16 mouse cellular contexts compared by ENCODE assay signal in genomic region chr1:23834819-23835218, GRCm38 (mm10).
DNase-seq lines count a peak whose midpoint lies in the region; ATAC-seq and TF ChIP-seq lines count a peak whose summit lies in the region.
"Had no signal": no experiment of that assay in that cellular context is flagged by ENCODE, and none has a peak within 500 bp of the region (broad histone marks: within the 10 kb centered on the region; RNA-seq: fewer than 3 reads in every experiment).

No protein-coding gene starts in this region.

- intact Hi-C loops in gastrocnemius, postnatal 14 days (cut with DNase I; ENCODE audit: low total_unique reads), result no loop called here

- H3K4me1 ChIP-seq in forebrain, embryonic 14.5 days (ENCODE audit: control insufficient read depth, insufficient read depth, low read length), result peaks cover 9% of the 10 kb centered on the region
- H3K4me1 ChIP-seq in forebrain, embryonic 12.5 days, result 0 out of 2 replicates have a peak, but pooled peaks cover 3% of the 10 kb centered on the region
- no peaks in the 10 kb centered on the region for H3K4me1 ChIP-seq in neural tube, embryonic 12.5 days
- H3K4me1 ChIP-seq in neural tube, embryonic 14.5 days (ENCODE audit: control insufficient read depth, insufficient read depth, low read length), result peaks cover 4% of the 10 kb centered on the region; the same call in 1 of the 2 replicates
- H3K4me1 ChIP-seq: embryonic facial prominence, embryonic 15.5 days had no signal

- WGBS in forebrain, embryonic 14.5 days, result 38% methylated on average over 9 of the region's 9 CpGs
- 71% methylated on average over 9 of the region's 9 CpGs for WGBS in forebrain, embryonic 12.5 days
- 56% methylated on average over 9 of the region's 9 CpGs for WGBS in neural tube, embryonic 12.5 days
- 42% methylated on average over 9 of the region's 9 CpGs for WGBS in neural tube, embryonic 14.5 days

- H3K36me3 ChIP-seq in forebrain, embryonic 14.5 days (ENCODE audit: control insufficient read depth, insufficient read depth, low read length), result no peaks in the 10 kb centered on the region
- no peaks in the 10 kb centered on the region for H3K36me3 ChIP-seq in forebrain, embryonic 12.5 days (replicated peaks)
- no peaks in the 10 kb centered on the region for H3K36me3 ChIP-seq in neural tube, embryonic 12.5 days
- no peaks in the 10 kb centered on the region for H3K36me3 ChIP-seq in neural tube, embryonic 14.5 days (ENCODE audit: control insufficient read depth, insufficient read depth, low read length)
- H3K36me3 ChIP-seq: embryonic facial prominence, embryonic 15.5 days had no signal

- H3K27ac ChIP-seq in forebrain, embryonic 14.5 days (ENCODE audit: low read depth, low read length), result no peak overlapping the region; the same call in 1 of the 2 replicates
- H3K27ac ChIP-seq in forebrain, embryonic 12.5 days, result no peak overlapping the region
- H3K27ac ChIP-seq in neural tube, embryonic 12.5 days, result no peak overlapping the region
- peak overlapping the region; percentile 56; the same call in 1 of the 2 replicates for H3K27ac ChIP-seq in layer of hippocampus, adult 2 months
- no peak overlapping the region for H3K27ac ChIP-seq in neural tube, embryonic 14.5 days (ENCODE audit: low read depth, low read length)
- H3K27ac ChIP-seq: embryonic facial prominence, embryonic 15.5 days had no signal

- no peaks in the 10 kb centered on the region for H3K27me3 ChIP-seq in forebrain, embryonic 14.5 days (replicated peaks; ENCODE audit: control insufficient read depth, insufficient read depth, low read length)
- no peaks in the 10 kb centered on the region for H3K27me3 ChIP-seq in forebrain, embryonic 12.5 days
- H3K27me3 ChIP-seq in neural tube, embryonic 12.5 days (replicated peaks), result no peaks in the 10 kb centered on the region
- no peaks in the 10 kb centered on the region for H3K27me3 ChIP-seq in neural tube, embryonic 14.5 days (ENCODE audit: control insufficient read depth, insufficient read depth, low read length)
- H3K27me3 ChIP-seq: embryonic facial prominence, embryonic 15.5 days had no signal

- H3K9me3 ChIP-seq in forebrain, embryonic 14.5 days (replicated peaks; ENCODE audit: control insufficient read depth, low read length), result no peaks in the 10 kb centered on the region
- H3K9me3 ChIP-seq in forebrain, embryonic 12.5 days, result no peaks in the 10 kb centered on the region
- no peaks in the 10 kb centered on the region for H3K9me3 ChIP-seq in neural tube, embryonic 12.5 days
- H3K9me3 ChIP-seq in neural tube, embryonic 14.5 days (ENCODE audit: control insufficient read depth, low read length), result no peaks in the 10 kb centered on the region
- H3K9me3 ChIP-seq: embryonic facial prominence, embryonic 15.5 days had no signal

- peak; percentile 78 for ATAC-seq in forebrain, embryonic 14.5 days
- no peak for ATAC-seq in forebrain, embryonic 12.5 days (ENCODE audit: low FRiP score)
- 0 out of 2 replicates have a peak, but pooled peaks have one; percentile 19 for ATAC-seq in neural tube, embryonic 12.5 days (ENCODE audit: low FRiP score, low read depth)
- ATAC-seq in neural tube, embryonic 14.5 days (ENCODE audit: low read depth), result peak; percentile 78
- ATAC-seq in erythroid progenitor cell, adult 5-6 weeks (replicated peaks; ENCODE audit: low FRiP score, poor library complexity, severe bottlenecking), result no peak
- ATAC-seq: intestine, postnatal 0 days had no signal

- no peak overlapping the region for H3K4me3 ChIP-seq in forebrain, embryonic 14.5 days (ENCODE audit: low read depth, low read length)
- no peak overlapping the region for H3K4me3 ChIP-seq in forebrain, embryonic 12.5 days (replicated peaks)
- H3K4me3 ChIP-seq in neural tube, embryonic 12.5 days, result no peak overlapping the region
- H3K4me3 ChIP-seq in layer of hippocampus, adult 2 months, result no peak overlapping the region
- H3K4me3 ChIP-seq in neural tube, embryonic 14.5 days (ENCODE audit: low read depth, low read length), result no peak overlapping the region
- H3K4me3 ChIP-seq: embryonic facial prominence, embryonic 15.5 days had no signal

- DNase-seq in forebrain, embryonic 14.5 days (ENCODE audit: low spot score), result peak; percentile 83
- DNase-seq in neural tube, embryonic 10.5 days (ENCODE audit: extremely low spot score, low spot score), result no peak
- peak; percentile 42 to 56 for DNase-seq in layer of hippocampus, adult 2 months (ENCODE audit: low spot score in 2 of 2)
- DNase-seq in gastrocnemius, postnatal 14 days, result no peak
- DNase-seq: adrenal gland, adult 2 months; heart, adult 18-20 months; heart, postnatal 10 days; kidney, postnatal 14 days; lung, embryonic 14.5 days; retina, postnatal 1 day had no signal

- H3K4me2 ChIP-seq in forebrain, embryonic 14.5 days (ENCODE audit: low read length), result no peak overlapping the region
- no peak overlapping the region for H3K4me2 ChIP-seq in forebrain, embryonic 12.5 days
- H3K4me2 ChIP-seq in neural tube, embryonic 12.5 days (replicated peaks), result no peak overlapping the region
- no peak overlapping the region for H3K4me2 ChIP-seq in neural tube, embryonic 14.5 days (ENCODE audit: low read depth, low read length)
- H3K4me2 ChIP-seq: embryonic facial prominence, embryonic 15.5 days; lung, embryonic 14.5 days had no signal

- no peak for TF ChIP-seq CTCF in layer of hippocampus, adult 2 months (conservative IDR thresholded peaks at IDR 0.05)

- no peak overlapping the region for H3K9ac ChIP-seq in forebrain, embryonic 14.5 days (ENCODE audit: low read length)
- H3K9ac ChIP-seq in forebrain, embryonic 12.5 days, result no peak overlapping the region
- H3K9ac ChIP-seq in neural tube, embryonic 12.5 days, result no peak overlapping the region
- no peak overlapping the region for H3K9ac ChIP-seq in neural tube, embryonic 14.5 days (replicated peaks; ENCODE audit: low read depth, low read length)
- H3K9ac ChIP-seq: embryonic facial prominence, embryonic 15.5 days; lung, embryonic 14.5 days had no signal

Comparison
In these comparisons a context has a peak if more than half of its experiments do, and no peak if none do; other contexts are left out.
1. ATAC-seq: peak in forebrain, embryonic 14.5 days (single experiment), neural tube, embryonic 12.5 days (single experiment) and neural tube, embryonic 14.5 days (single experiment); none in forebrain, embryonic 12.5 days (single experiment) and erythroid progenitor cell, adult 5-6 weeks (single experiment).
2. DNase-seq: peak in forebrain, embryonic 14.5 days (single experiment) and layer of hippocampus, adult 2 months (2 of 2); none in neural tube, embryonic 10.5 days (single experiment) and gastrocnemius, postnatal 14 days (single experiment).